Mouse (Mus musculus): ENCODE results near the gene Hoxa2. TPM values are rescaled to one million over a fixed set of nuclear protein-coding genes. Genes with fewer than 3 reads are reported as not detected.

The Hoxa2 gene
- total RNA-seq, 1 experiment from 2014 or later = 1.2 TPM

- ATAC-seq (replicated peaks in 1 of 2; ENCODE audit: insufficient read depth in 1 of 2, low FRiP score in 2 of 2, low TSS enrichment in 1 of 2, low read depth in 1 of 2, poor library complexity in 2 of 2, severe bottlenecking in 2 of 2) = no peak
Observed at GRCm38 (mm10) chr6:52171938-52172337, 7.3 kb upstream of the Hoxa2 start.

GRCm38 (mm10) chr6:52171331-52171730, 6.7 kb upstream of the Hoxa2 start:
- no peak for ATAC-seq (replicated peaks in 1 of 2; ENCODE audit: insufficient read depth in 1 of 2, low FRiP score in 2 of 2, low TSS enrichment in 1 of 2, low read depth in 1 of 2, poor library complexity in 2 of 2, severe bottlenecking in 2 of 2)

DNA sequence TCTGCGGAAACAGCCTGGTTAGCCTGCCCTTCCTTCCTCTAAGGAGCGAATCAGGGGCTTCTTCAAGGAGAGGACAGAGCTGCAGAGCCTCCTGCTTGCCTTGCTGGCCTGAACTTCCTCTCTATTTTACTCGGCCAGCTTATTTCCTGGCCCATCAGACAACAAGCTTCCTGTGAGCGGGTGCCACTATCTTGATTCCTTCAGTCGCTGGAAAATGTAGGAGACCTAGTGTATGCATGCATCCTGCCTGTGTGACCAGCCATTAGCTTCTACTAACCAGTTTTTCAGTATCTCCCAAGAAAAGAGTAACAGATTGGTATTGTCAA, 6.2 kb upstream of the Hoxa2 start:
- no peak for ATAC-seq (replicated peaks in 1 of 2; ENCODE audit: insufficient read depth in 1 of 2, low FRiP score in 2 of 2, low TSS enrichment in 1 of 2, low read depth in 1 of 2, poor library complexity in 2 of 2, severe bottlenecking in 2 of 2)

- ATAC-seq (replicated peaks in 1 of 2; ENCODE audit: insufficient read depth in 1 of 2, low FRiP score in 2 of 2, low TSS enrichment in 1 of 2, low read depth in 1 of 2, poor library complexity in 2 of 2, severe bottlenecking in 2 of 2) = no peak
Observed at GRCm38 (mm10) chr6:52170166-52170897, 5.7 kb upstream of the Hoxa2 start.

GRCm38 (mm10) chr6:52169499-52170165, 5.0 kb upstream of the Hoxa2 start:
- ATAC-seq (replicated peaks in 1 of 2; ENCODE audit: insufficient read depth in 1 of 2, low FRiP score in 2 of 2, low TSS enrichment in 1 of 2, low read depth in 1 of 2, poor library complexity in 2 of 2, severe bottlenecking in 2 of 2) = no peak

DNA sequence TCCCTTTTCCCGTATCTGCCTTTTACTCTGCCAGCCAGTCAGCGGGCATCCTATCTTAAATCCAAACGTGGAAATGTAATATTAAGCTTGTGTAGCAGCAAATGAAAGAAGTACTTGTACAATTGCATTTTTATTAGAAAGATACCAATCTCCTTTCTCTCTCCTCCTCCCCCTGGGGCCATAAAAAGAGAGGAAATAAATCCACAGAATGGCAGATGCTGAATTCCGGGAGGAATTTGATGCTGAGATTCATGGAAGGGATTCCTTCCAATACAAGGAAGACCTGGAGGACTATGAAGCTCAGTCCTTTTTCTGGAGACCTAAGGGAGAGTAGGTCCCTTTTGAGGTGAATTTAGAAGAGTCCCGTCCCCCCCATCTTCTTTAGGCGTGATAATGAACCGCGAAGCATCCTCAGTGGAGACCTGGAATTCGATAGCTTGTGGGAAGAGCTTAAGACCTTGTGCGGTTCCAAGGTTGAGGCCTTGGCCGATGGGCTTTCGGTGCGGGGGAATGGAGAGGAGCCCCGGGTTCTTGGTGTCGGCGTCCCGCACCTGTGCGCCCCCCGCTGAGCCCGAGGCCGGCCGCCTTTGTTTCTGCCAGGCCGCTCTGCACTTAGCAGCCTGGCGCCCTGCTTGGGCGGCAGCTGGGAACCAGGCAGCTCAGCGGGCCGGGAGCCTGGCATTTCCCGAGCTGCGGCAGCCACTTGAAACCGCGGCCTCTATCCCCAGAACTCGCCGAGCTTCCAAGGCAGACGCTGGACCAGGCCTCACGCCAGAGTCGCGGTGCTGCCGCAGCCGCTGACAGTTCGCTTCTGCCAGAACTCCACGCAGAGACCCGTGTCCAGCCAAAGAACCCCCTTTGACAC, 3.8 kb upstream of the Hoxa2 start:
- no peak for ATAC-seq (replicated peaks in 1 of 2; ENCODE audit: insufficient read depth in 1 of 2, low FRiP score in 2 of 2, low TSS enrichment in 1 of 2, low read depth in 1 of 2, poor library complexity in 2 of 2, severe bottlenecking in 2 of 2)

GRCm38 (mm10) chr6:52167736-52168161, 3.1 kb upstream of the Hoxa2 start:
- ATAC-seq (replicated peaks in 1 of 2; ENCODE audit: insufficient read depth in 1 of 2, low FRiP score in 2 of 2, low TSS enrichment in 1 of 2, low read depth in 1 of 2, poor library complexity in 2 of 2, severe bottlenecking in 2 of 2) = no peak

DNA sequence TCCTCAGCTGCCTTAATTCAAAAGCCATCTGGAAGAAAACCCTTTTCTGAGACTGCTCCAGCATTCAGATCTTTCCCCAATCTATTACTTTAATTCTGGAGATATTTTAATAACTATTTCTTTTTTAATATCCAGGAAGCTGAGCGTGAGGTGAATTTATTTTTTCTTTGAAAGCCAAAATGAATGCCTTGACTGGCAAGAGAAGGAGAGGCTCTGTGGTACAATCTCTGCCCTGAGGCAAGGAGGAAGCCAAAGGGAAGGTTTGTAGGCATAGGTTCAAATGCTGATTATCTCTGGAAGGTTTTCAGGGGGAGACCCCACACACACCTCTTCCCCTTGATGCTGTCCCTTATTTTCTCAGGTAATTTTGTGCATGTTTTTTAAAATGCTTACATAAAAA, 2.5 kb upstream of the Hoxa2 start:
- no peak for ATAC-seq (replicated peaks in 1 of 2; ENCODE audit: insufficient read depth in 1 of 2, low FRiP score in 2 of 2, low TSS enrichment in 1 of 2, low read depth in 1 of 2, poor library complexity in 2 of 2, severe bottlenecking in 2 of 2)

GRCm38 (mm10) chr6:52166431-52167077, 1.9 kb upstream of the Hoxa2 start:
- ATAC-seq (replicated peaks in 1 of 2; ENCODE audit: insufficient read depth in 1 of 2, low FRiP score in 2 of 2, low TSS enrichment in 1 of 2, low read depth in 1 of 2, poor library complexity in 2 of 2, severe bottlenecking in 2 of 2) = no peak

DNA sequence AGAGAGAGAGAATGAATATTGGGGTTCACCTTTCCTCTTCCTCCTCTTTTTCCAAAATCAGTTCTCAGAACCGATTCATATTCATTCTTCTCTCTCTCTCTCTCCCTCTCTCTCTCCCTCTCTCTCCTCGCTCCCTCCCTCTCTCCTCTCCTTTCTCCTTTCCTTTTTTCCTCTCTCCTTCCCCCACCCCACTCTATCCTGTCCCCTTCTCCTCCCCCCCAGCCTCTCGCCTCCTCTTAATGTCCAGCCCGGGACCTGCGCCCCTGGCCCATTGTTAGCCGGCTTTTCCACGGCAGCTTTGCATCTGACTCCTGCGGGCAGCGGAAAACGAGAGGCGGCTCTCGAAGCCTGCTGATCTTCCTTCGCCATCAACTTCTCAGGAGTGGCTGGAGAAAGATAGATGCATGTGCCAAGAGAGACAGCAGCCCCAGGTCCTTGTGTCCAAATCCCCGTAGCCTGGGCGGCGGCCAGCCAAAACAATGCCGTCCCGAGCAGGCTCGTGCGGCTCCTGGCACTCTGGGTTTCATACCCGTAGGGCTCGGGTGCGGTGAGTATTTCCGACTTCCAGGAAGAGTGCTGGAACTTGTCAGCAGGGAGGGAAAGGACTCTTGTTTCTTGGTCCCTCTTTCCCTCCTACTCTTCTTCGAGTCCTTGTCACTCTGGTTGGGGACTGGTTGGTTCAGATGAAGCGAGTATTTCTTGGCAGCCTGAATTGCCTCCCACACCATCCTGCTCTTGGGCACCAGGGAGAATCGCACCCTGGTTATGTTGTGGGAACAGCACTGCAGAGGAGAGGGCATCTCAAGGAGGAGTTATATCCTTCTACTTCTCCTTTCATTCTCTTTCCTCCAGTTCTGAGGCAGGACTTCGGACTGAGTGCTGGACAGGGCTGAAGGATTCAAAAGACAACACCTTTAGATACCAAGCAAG, 1.1 kb upstream of the Hoxa2 start:
- no peak for ATAC-seq (replicated peaks in 1 of 2; ENCODE audit: insufficient read depth in 1 of 2, low FRiP score in 2 of 2, low TSS enrichment in 1 of 2, low read depth in 1 of 2, poor library complexity in 2 of 2, severe bottlenecking in 2 of 2)

- ATAC-seq (replicated peaks in 1 of 2; ENCODE audit: insufficient read depth in 1 of 2, low FRiP score in 2 of 2, low TSS enrichment in 1 of 2, low read depth in 1 of 2, poor library complexity in 2 of 2, severe bottlenecking in 2 of 2) = no peak
Observed at GRCm38 (mm10) chr6:52164051-52164625, 493 bp downstream of the Hoxa2 start.

DNA sequence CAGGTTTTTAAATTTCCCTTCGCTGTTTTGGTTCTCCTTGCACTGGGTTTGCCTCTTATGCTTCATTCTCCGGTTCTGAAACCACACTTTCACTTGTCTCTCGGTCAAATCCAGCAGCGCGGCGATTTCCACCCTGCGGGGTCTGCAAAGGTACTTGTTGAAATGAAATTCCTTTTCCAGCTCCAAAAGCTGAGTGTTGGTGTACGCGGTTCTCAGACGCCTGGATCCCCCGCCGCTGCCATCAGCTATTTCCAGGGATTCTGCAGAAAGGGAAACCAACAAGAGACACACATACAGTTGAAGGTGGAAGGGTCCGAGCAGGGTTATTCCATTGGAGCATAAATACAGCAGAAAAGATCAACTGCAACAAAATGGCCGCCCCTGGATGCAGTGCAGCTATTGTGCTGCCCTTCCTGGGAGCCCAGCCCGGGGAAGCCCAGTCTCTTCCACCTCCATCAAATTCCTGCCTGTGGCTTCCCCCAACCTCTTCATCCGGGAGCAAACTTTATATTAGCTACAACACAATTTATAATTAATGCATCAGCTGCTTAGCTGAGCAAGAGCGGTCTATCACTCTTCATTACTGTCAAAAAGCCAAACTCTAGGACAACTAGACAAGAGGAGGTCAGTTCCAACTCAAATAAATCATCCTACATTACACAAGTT, 1.1 kb downstream of the Hoxa2 start:
- no peak for ATAC-seq (replicated peaks in 1 of 2; ENCODE audit: insufficient read depth in 1 of 2, low FRiP score in 2 of 2, low TSS enrichment in 1 of 2, low read depth in 1 of 2, poor library complexity in 2 of 2, severe bottlenecking in 2 of 2)

DNA sequence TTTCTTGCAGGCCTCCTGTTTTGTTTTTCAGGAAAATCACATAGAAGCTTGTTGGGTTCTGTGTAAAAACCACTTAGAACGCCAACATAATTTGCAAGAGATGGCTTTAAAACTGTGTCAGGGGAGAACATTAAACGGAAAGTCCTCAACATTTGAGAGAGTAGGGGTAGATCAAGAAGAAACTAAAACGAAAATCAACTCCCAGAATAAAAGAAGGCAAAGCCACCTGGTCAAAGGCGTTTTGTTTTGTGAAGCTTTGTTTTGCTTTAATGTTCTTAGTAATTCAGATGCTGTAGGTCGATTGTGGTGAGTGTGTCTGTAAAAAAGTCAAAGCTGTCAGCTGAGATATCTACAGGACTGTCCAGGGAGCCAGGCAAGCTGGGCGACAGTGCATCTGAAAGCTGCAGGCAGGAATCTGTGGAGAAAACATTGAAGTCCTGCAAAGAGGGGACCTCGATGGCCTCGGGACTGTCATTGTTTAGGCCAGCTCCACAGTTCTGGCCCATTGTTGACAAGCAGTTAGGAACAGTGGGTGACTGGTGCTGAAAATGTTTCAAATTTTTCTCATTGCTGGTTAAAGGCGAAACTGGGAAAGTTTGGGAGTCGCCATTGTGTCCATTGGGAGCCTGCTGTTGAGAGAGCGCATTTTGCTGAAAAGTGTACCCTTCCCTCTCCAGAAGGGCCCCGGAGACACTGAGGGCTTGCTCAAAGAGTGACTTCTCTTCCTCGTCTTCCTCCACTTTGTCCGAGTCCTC, 1.8 kb downstream of the Hoxa2 start:
- ATAC-seq (replicated peaks in 1 of 2; ENCODE audit: insufficient read depth in 1 of 2, low FRiP score in 2 of 2, low TSS enrichment in 1 of 2, low read depth in 1 of 2, poor library complexity in 2 of 2, severe bottlenecking in 2 of 2) = no peak

GRCm38 (mm10) chr6:52162093-52162380, 2.6 kb downstream of the Hoxa2 start:
- no peak for ATAC-seq (replicated peaks in 1 of 2; ENCODE audit: insufficient read depth in 1 of 2, low FRiP score in 2 of 2, low TSS enrichment in 1 of 2, low read depth in 1 of 2, poor library complexity in 2 of 2, severe bottlenecking in 2 of 2)

- no peak for ATAC-seq (replicated peaks in 1 of 2; ENCODE audit: insufficient read depth in 1 of 2, low FRiP score in 2 of 2, low TSS enrichment in 1 of 2, low read depth in 1 of 2, poor library complexity in 2 of 2, severe bottlenecking in 2 of 2)
Observed at GRCm38 (mm10) chr6:52161336-52162092, 3.1 kb downstream of the Hoxa2 start.
